Mouse (Mus musculus): ENCODE measurements at regions not wholly inside any gene's neighbourhood (a gene's known extent, or its start where the extent isn't known, plus 50 kb on each side); places are given as distances from the start of the nearest gene placed in this dataset.

GRCm38 (mm10) chr12:118784643-118785042, 61.5 kb upstream of the Sp8 start:
- ATAC-seq (replicated peaks; ENCODE audit: low FRiP score, poor library complexity, severe bottlenecking): no peak

GRCm38 (mm10) chr12:118781978-118782377, 64.2 kb upstream of the Sp8 start:
- ATAC-seq (replicated peaks; ENCODE audit: low FRiP score, poor library complexity, severe bottlenecking): no peak

DNA sequence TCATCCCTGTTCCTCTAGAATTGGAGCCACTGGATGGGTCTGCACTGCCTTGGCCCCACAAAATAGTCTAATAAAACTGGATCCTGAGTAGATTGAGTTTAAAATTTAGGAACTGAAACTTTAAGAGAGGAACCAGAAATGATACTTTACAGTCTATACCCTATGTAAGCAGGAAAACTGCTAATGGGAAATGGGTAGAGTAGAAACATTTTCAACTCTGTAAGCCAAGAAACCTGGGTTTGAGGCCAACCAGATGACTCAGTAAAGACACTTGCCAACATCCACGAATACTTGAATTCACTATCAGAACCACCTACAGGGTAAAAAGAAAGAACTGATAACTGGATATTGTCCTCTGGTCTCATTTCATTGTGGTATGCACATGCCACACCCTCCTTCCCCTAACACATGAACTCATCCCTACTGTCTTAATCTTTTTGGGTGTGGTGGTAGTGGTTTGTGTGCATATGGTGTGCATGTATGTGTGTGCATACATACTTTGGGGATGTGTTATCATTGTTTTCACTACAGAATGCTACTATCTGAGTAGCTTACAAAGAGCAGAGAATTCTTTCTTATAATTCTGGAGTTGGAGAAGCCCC, 70.6 kb upstream of the Sp8 start:
- ATAC-seq (replicated peaks; ENCODE audit: low FRiP score, poor library complexity, severe bottlenecking): no peak

DNA sequence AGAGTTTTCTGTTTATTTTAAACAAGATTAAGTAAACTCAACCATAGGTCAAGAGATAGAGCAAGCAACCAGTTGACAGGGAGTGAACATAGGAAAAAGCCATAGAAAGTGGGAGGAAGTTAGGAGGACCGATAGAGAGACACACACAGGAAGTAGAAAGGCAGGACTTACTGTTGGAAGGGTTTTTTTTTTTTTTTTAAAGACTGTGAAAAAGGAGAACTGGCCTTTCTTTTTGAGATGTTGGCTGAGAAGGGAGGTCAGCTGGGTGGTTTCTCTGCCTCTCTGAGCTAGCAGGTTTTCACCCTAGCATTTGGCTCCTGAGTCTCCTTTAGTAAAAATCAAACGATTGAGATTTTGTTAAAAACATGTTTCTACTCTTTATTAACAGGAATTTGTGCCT, 73.3 kb upstream of the Sp8 start:
- no peak for ATAC-seq (replicated peaks; ENCODE audit: low FRiP score, poor library complexity, severe bottlenecking)

GRCm38 (mm10) chr12:118766472-118766871, 79.7 kb upstream of the Sp8 start:
- no peak for ATAC-seq (replicated peaks; ENCODE audit: low FRiP score, poor library complexity, severe bottlenecking)

DNA sequence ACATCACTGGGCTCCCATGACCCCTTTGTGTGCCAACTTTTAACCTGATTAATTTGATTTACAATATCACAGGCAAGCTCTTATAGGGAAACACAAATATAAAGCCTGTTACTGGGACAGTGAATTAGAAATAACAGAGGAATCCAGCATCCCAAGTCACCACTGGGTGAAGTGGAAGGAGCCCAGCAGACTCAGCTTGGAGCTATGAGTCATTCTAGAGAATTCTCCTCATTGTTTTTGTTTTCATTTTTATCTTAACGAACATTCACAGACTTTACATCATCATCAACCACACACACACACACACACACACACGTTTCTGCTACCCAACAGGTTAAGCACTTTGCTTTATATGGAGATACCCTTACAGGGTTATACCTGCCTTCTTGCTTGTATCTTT, 92.1 kb upstream of the Sp8 start:
- no peak for ATAC-seq (replicated peaks; ENCODE audit: low FRiP score, poor library complexity, severe bottlenecking)

GRCm38 (mm10) chr12:118739103-118739502, 107.0 kb upstream of the Sp8 start:
- no peak for ATAC-seq (replicated peaks; ENCODE audit: low FRiP score, poor library complexity, severe bottlenecking)

DNA sequence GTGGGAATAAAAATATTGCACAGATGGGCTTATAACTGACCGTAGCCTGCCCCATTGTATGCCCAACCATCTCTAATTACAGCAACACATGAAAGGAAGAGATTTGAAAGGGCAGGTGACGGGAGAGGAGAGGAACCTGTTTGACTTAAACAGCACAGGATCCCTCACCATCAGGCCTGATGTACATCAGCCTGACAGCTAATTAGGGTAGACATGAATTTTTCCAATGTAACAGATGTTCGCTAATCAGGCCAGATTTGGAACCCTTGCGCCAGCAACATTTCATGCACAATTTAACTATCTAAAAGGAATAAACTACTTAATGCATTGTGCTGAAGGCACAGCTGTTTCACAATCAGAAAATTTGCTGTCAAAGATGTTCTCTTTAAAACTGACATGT, 120.2 kb upstream of the Sp8 start:
- no peak for ATAC-seq (replicated peaks; ENCODE audit: low FRiP score, poor library complexity, severe bottlenecking)

GRCm38 (mm10) chr12:118719878-118720573, 126.1 kb upstream of the Sp8 start:
- no peak for ATAC-seq (replicated peaks; ENCODE audit: low FRiP score, poor library complexity, severe bottlenecking)

DNA sequence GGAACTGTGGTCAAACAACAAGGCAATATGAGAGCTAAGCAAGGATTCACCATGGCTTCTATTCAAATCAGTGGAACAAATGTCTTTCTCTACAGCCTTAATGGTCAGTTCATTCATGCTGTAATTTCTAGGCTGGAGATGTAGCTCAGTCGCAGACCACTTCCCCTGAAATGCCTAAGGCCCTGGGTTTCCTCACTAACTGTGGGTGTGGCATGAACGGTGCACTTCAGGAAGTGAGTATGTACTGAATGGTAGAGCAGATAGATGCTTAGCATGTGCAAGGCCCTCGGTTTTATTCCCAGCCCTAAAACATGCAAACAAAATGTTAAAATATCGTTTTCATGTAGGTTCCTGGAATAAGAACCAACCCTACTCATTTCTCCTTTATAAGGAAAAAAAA, 129.3 kb upstream of the Sp8 start:
- no peak for ATAC-seq (replicated peaks; ENCODE audit: low FRiP score, poor library complexity, severe bottlenecking)

DNA sequence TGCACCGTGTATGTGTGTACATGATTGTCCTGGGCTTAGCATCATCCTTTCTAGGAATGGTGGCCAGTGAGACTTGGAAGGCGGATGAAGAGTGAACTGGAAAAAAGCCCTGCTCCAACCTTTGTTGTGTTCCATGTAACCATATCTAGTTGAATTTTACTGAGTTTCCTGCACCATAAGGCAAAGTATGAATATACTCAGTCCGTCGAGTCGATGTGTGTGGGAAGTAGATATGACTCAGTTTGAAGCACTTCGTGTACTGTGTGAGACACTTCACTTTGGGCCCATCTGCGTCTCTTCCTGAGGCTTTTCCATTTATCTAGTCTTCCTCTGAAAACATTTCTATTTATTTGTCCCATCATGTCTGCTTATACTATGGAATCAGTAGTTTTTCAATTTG, 139.5 kb upstream of the Sp8 start:
- no peak for ATAC-seq (replicated peaks; ENCODE audit: low FRiP score, poor library complexity, severe bottlenecking)

DNA sequence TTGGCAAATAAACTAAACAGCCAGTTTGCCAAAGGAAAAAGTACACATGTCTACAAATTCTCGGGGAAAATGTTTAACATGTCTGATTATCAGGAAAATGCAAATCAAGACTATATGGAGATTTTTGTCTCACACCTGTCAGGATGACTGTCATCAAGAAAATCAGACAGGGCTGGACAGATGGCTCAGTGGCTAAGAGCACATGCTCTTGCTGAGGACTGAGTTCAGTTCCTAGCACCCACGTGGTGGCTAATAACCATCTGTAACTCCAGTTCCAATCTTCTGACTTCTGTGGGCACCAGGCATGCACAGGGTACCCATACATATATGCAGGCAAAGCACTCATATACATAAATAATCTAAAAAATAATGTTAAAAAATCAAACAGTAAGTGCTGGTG, 141.3 kb upstream of the Sp8 start:
- no peak for ATAC-seq (replicated peaks; ENCODE audit: low FRiP score, poor library complexity, severe bottlenecking)

- ATAC-seq (replicated peaks; ENCODE audit: low FRiP score, poor library complexity, severe bottlenecking): no peak
Observed at GRCm38 (mm10) chr12:118703730-118704129, 142.4 kb upstream of the Sp8 start.

DNA sequence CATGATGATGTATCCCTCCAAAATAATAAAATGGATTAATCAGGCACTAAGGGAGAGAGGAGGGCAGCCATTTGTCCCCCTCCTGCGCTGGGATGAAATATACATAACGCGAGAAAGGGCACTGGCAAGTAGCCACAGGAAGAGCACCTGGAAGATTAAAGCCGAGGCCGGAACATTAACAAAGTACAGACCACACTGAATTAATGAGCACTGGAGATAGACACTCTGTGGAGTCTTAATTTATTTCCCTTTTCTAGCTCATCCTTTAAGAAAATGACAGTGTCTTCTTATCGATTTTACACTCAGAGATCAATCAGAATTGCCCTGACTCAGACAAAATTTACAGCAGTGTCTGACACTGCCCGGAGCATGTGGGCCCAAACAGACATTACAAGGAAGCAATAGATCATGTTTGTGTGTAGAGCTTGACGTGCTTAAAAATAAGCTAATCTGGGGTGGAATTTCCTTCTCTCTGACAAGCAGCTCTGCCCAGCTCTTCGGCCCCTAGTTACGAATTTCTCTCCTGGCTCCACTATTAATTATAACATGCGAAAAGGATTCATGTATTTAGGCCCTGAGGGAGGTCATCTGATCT, 143.0 kb upstream of the Sp8 start:
- ATAC-seq (replicated peaks; ENCODE audit: low FRiP score, poor library complexity, severe bottlenecking): no peak

GRCm38 (mm10) chr12:118701838-118702237, 144.3 kb upstream of the Sp8 start:
- ATAC-seq (replicated peaks; ENCODE audit: low FRiP score, poor library complexity, severe bottlenecking): no peak

DNA sequence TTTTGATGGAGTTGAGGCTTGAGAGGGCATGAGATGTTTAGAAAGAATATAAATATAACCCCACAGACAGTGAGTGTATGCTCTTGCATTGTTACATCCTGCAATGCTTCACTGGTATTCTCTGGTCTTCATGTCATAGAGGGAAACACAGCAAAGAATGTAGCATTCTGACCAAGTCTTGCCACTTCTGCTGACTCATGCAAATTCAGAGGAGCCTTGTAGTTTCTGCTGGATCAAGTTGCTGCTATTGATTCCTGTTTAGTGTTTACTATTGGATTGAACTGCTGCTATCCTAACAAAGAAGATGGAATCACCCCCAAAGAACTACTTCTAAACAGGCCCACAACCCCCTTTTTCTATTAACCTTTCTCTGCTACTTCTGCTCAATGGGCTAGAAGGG, 148.0 kb upstream of the Sp8 start:
- ATAC-seq (replicated peaks; ENCODE audit: low FRiP score, poor library complexity, severe bottlenecking): no peak

GRCm38 (mm10) chr12:118694701-118695100, 151.4 kb upstream of the Sp8 start:
- no peak for ATAC-seq (replicated peaks; ENCODE audit: low FRiP score, poor library complexity, severe bottlenecking)

DNA sequence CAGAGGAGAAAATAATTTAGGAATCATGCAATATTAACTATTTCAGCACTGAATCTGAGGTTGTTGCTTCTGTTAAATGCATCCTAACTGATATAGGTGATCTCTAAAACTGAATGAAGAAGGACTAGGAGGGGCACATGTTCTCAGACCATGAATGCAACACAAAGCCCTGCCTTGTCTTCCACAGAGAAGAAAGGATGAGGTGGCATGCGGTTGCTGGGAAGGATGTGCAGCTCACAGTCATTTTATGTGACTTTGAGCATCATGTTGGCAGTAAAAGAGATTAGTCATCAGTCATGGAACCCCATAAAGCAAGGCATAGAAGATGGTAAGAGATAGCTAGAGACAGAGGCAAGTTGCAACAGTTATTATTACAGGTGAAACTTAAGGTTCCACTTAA, 163.2 kb upstream of the Sp8 start:
- ATAC-seq (replicated peaks; ENCODE audit: low FRiP score, poor library complexity, severe bottlenecking): no peak

- no peak for ATAC-seq (replicated peaks; ENCODE audit: low FRiP score, poor library complexity, severe bottlenecking)
Observed at GRCm38 (mm10) chr12:118677989-118678388, 168.1 kb upstream of the Sp8 start.

DNA sequence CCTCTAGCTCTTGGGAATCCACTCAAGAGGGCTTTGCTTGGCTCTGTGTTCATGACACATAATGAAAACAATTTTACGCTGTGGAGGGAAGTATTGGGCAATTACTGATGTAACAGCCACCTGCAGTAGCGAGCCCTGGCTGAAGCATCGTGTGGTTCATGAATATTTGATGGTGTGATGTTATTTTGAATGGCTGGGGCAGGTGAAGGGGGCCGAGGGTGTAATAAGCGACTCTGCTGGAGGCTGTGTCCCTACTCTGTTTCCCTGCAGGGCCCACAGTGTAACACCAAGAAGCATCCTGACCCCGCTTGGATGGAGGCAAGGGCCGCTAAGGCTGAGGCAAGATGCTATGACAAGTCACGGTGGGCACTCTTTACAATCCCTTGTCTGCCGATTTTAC, 184.6 kb upstream of the Sp8 start:
- ATAC-seq (replicated peaks; ENCODE audit: low FRiP score, poor library complexity, severe bottlenecking): no peak

DNA sequence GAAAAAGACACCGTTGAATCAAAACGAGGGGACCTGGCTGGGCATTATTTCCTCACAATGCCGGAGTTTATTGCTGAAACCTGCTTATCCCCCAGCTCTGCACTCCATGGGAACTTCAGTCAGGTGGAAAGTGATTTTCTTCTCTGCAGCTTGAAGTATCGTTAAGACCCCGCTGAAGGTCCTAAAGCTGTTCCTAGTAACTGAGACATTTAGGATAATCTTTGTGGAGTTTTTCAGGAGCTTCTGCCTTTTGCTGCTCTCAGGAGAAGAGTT, 185.0 kb upstream of the Sp8 start:
- no peak for ATAC-seq (replicated peaks; ENCODE audit: low FRiP score, poor library complexity, severe bottlenecking)

Measured in erythroid progenitor cell, adult 5-6 weeks (primary cell).